Mouse (Mus musculus) myocyte (in vitro differentiated cells): ENCODE measurements at regions not wholly inside any gene's neighbourhood (a gene's known extent, or its start where the extent isn't known, plus 50 kb on each side); places are given as distances from the start of the nearest gene placed in this dataset.

Source experiments
- E2F4 ChIP-seq: IDR thresholded peaks from one replicate; pipeline ENCODE4 v1.6.1; 2011; ENCODE audit warnings: mild to moderate bottlenecking, control low read depth, moderate library complexity; ENCODE audit not compliant: insufficient read depth
- MAX ChIP-seq: IDR thresholded peaks from one replicate; pipeline ENCODE4 v1.6.1; 2011; ENCODE audit warnings: low read depth, mild to moderate bottlenecking, control low read depth
- MYOD1 ChIP-seq, 3 experiments: IDR thresholded peaks; one replicate each; pipeline ENCODE4 v1.6.1; 2011; ENCODE audit warnings: control low read depth in 2 of 3, low read depth in 2 of 3, mild to moderate bottlenecking in 2 of 3, moderate library complexity in 1 of 3; ENCODE audit not compliant: insufficient read length in 2 of 3, control insufficient read depth in 1 of 3
- MYOG ChIP-seq, 3 experiments: IDR thresholded peaks; one replicate each; pipeline ENCODE4 v1.6.1; 2011; ENCODE audit warnings: control low read depth in 2 of 3, low read depth in 2 of 3, mild to moderate bottlenecking in 2 of 3; ENCODE audit not compliant: insufficient read length in 2 of 3, control insufficient read depth in 1 of 3, insufficient read depth in 1 of 3
- POLR2A ChIP-seq: IDR thresholded peaks from one replicate; pipeline ENCODE4 v1.6.1; 2011; ENCODE audit warnings: low read depth, mild to moderate bottlenecking, control low read depth, moderate library complexity; ENCODE audit not compliant: insufficient read length
- USF1 ChIP-seq: IDR thresholded peaks from one replicate; pipeline ENCODE4 v1.6.1; 2011; ENCODE audit warnings: low read depth, mild to moderate bottlenecking, control low read depth, moderate library complexity

- TF ChIP-seq MAX (no peak), E2F4 (no peak), USF1 (no peak), MYOG (IDR thresholded peaks at IDR 0.05; ENCODE audit: control insufficient read depth in 1 of 3, insufficient read depth in 1 of 3, insufficient read length in 2 of 3, low read depth in 2 of 3) (no peak), MYOD1 (IDR thresholded peaks at IDR 0.05; ENCODE audit: control insufficient read depth in 1 of 3, insufficient read length in 2 of 3, low read depth in 2 of 3) (no peak), POLR2A (no peak)
Measured at GRCm38 (mm10) chr10:111666963-111667362, 160.9 kb downstream of the Phlda1 start.
